Mouse (Mus musculus): ENCODE results near the gene Lgals1. TPM values are rescaled to one million over a fixed set of nuclear protein-coding genes. Genes with fewer than 3 reads are reported as not detected.
A peak's percentile ranks its signal among the peaks of the same experiment; 100 is the strongest.

Gene Lgals1
- total and polyA plus RNA-seq, 3 experiments, result 637 to 805 (median 735) TPM

DNA sequence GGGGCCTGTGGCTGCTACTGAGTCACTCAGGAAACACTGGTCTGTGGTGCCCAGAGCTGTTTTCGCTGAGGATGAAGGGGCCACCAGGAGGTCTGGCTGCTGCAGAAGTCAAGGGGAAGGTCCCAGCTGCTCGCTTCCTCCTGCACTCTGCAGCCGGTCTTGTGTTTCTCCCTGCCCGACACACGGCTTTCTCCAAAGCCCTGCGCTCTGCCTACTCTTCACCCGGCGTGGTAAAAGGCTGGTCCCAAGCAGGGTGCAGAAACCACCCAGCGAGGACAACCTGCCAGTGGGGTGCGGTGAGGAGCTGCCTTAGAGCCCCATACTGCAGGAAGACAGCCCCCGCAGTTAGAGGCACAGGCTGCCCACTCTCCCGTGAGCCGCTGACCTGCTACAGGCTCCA is 31.8 kb upstream of the Lgals1 start:
- Histone ChIP-seq H3K27me3 (replicated peaks) (no peaks in the 10 kb centered on the region), H3K79me2 (replicated peaks; ENCODE audit: control insufficient read depth, extremely low read depth, insufficient read depth, poor library complexity, severe bottlenecking) (no peaks in the 10 kb centered on the region), H3K4me2 (ENCODE audit: insufficient read depth, low read depth, poor library complexity, severe bottlenecking) (peak overlapping the region; percentile 33; the same call in 1 of the 2 replicates), H3K9ac (ENCODE audit: insufficient read depth, low read depth) (no peak overlapping the region), H3K4me1 (ENCODE audit: control insufficient read depth in 1 of 2, insufficient read depth in 2 of 2) (peaks cover 49 to 93% of the 10 kb centered on the region in 2 experiments), H3K36me3 (replicated peaks in 1 of 2; ENCODE audit: control insufficient read depth in 1 of 2, insufficient read depth in 1 of 2, low read length in 1 of 2) (peaks cover 26 to 43% of the 10 kb centered on the region in 2 experiments), H3K27ac (ENCODE audit: insufficient read depth, low read depth) (peak overlapping the region; percentile 77), H3K9me3 (replicated peaks; ENCODE audit: low read length) (no peaks in the 10 kb centered on the region), H3K4me3 (replicated peaks in 1 of 3; ENCODE audit: low read depth in 2 of 3, low read length in 2 of 3, poor library complexity in 1 of 3) (peak overlapping the region in 2 of 3 experiments; percentile 5 to 23)
- TF ChIP-seq EP300 (IDR thresholded peaks at IDR 0.05; ENCODE audit: low read length), result peak; percentile 34; the same call in 1 of the 2 replicates
- no peak for TF ChIP-seq MAZ (IDR thresholded peaks at IDR 0.05; ENCODE audit: low read depth, low read length)
- TF ChIP-seq ZC3H11A (IDR thresholded peaks at IDR 0.05; ENCODE audit: low read depth, low read length), result no peak
- TF ChIP-seq GABPA (IDR thresholded peaks at IDR 0.05; ENCODE audit: insufficient replicate concordance, low read depth, low read length), result no peak
- no peak for TF ChIP-seq NRF1 (IDR thresholded peaks at IDR 0.05; ENCODE audit: low read depth, low read length)
- TF ChIP-seq CHD2 (IDR thresholded peaks at IDR 0.05; ENCODE audit: low read length), result no peak
- TF ChIP-seq KAT2A (IDR thresholded peaks at IDR 0.05; ENCODE audit: insufficient replicate concordance, low read length), result no peak
- TF ChIP-seq TCF12 (IDR thresholded peaks at IDR 0.05; ENCODE audit: low read depth, low read length), result peak; percentile 55; the same call in 1 of the 2 replicates
- TF ChIP-seq JUND (conservative IDR thresholded peaks at IDR 0.05; ENCODE audit: low read depth, low read length), result no peak
- no peak for TF ChIP-seq SIN3A (IDR thresholded peaks at IDR 0.05; ENCODE audit: low read length)
- TF ChIP-seq POLR2A (IDR thresholded peaks at IDR 0.05; ENCODE audit: low read depth, low read length), result peak; percentile 27; the same call in 1 of the 2 replicates
- TF ChIP-seq ETS1 (conservative IDR thresholded peaks at IDR 0.05; ENCODE audit: low read depth, low read length), result 0 out of 2 replicates have a peak, but pooled peaks have one; percentile 9
- no peak for TF ChIP-seq ZNF384 (IDR thresholded peaks at IDR 0.05; ENCODE audit: low read depth, low read length)
- TF ChIP-seq IRF4 (IDR thresholded peaks at IDR 0.05; ENCODE audit: low read depth, low read length), result peak; percentile 42; the same call in 1 of the 2 replicates
- TF ChIP-seq BHLHE40 (IDR thresholded peaks at IDR 0.05; ENCODE audit: low read depth, low read length), result no peak; the same call in 1 of the 2 replicates
- TF ChIP-seq MAFK (IDR thresholded peaks at IDR 0.05; ENCODE audit: insufficient replicate concordance, low read length), result no peak
- 0 out of 2 replicates have a peak, but pooled peaks have one; percentile 6 for TF ChIP-seq HCFC1 (IDR thresholded peaks at IDR 0.05; ENCODE audit: low read depth, low read length)
- TF ChIP-seq ELF1 (IDR thresholded peaks at IDR 0.05; ENCODE audit: low read depth, low read length), result peak; percentile 27; the same call in 1 of the 2 replicates
- TF ChIP-seq PAX5 (IDR thresholded peaks at IDR 0.05; ENCODE audit: low read length), result no peak
- TF ChIP-seq UBTF (IDR thresholded peaks at IDR 0.05; ENCODE audit: low read depth, low read length), result 0 out of 2 replicates have a peak, but pooled peaks have one; percentile 65
- DNase-seq (ENCODE audit: extremely low read depth), result peak; percentile 71
- in situ Hi-C loops (cut with MboI; ENCODE audit: low pct_ligation_motif_present, low pct_unique_long_range_greater_than_20kb, low sequenced_read_pairs), result no loop called here
- dilution Hi-C loops (cut with MboI; ENCODE audit: extremely low pct_ligation_motif_present, extremely low pct_unique_long_range_greater_than_20kb, low sequenced_read_pairs), result no loop called here

DNA sequence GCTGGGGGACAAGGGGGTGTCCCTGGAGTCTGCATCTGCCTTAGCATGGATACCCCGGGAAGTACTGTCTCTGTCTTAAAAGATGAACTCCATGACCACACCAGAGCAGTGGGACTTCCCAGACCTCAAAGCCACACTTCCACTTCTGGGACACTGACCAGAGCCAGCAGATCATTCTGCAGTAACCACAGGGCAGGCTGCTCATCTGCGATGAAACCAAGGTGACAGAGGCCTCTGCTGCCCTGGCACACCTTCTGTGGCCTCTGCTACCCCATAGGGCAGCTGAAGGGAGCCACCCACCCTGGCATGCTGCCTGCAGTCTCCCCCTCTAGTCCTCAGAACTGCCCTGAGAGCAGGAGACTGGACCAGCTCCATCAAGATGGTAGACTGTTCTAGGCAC is 30.8 kb upstream of the Lgals1 start:
- H3K9ac ChIP-seq (ENCODE audit: insufficient read depth, low read depth), result no peak overlapping the region
- no peak for DNase-seq (ENCODE audit: extremely low read depth)
- no peak overlapping the region for H3K4me2 ChIP-seq (ENCODE audit: insufficient read depth, low read depth, poor library complexity, severe bottlenecking)
- no peaks in the 10 kb centered on the region for H3K9me3 ChIP-seq (replicated peaks; ENCODE audit: low read length)
- peaks cover 24 to 37% of the 10 kb centered on the region in 2 experiments for H3K36me3 ChIP-seq (replicated peaks in 1 of 2; ENCODE audit: control insufficient read depth in 1 of 2, insufficient read depth in 1 of 2, low read length in 1 of 2)
- no peaks in the 10 kb centered on the region; the same call in 1 of the 2 replicates for H3K79me2 ChIP-seq (replicated peaks; ENCODE audit: control insufficient read depth, extremely low read depth, insufficient read depth, poor library complexity, severe bottlenecking)
- in situ Hi-C loops (cut with MboI; ENCODE audit: low pct_ligation_motif_present, low pct_unique_long_range_greater_than_20kb, low sequenced_read_pairs) (no loop called here), dilution Hi-C loops (cut with MboI; ENCODE audit: extremely low pct_ligation_motif_present, extremely low pct_unique_long_range_greater_than_20kb, low sequenced_read_pairs) (no loop called here)
- TF ChIP-seq EP300 (IDR thresholded peaks at IDR 0.05; ENCODE audit: low read length), result 0 out of 2 replicates have a peak, but pooled peaks have one; percentile 5
- TF ChIP-seq HCFC1 (IDR thresholded peaks at IDR 0.05; ENCODE audit: low read depth, low read length), result no peak
- TF ChIP-seq ZMIZ1 (IDR thresholded peaks at IDR 0.05; ENCODE audit: low read depth, low read length), result no peak
- H3K27me3 ChIP-seq (replicated peaks), result no peaks in the 10 kb centered on the region
- H3K27ac ChIP-seq (ENCODE audit: insufficient read depth, low read depth), result no peak overlapping the region
- H3K4me3 ChIP-seq (replicated peaks in 1 of 3; ENCODE audit: low read depth in 2 of 3, low read length in 2 of 3, poor library complexity in 1 of 3), result no peak overlapping the region
- H3K4me1 ChIP-seq (ENCODE audit: control insufficient read depth in 1 of 2, insufficient read depth in 2 of 2), result peaks cover 49 to 87% of the 10 kb centered on the region in 2 experiments

Measured in CH12.LX (cell line).